Mouse (Mus musculus) erythroblast, embryonic 14.5 days (primary cell): ENCODE measurements around the gene Fblim1.

Experiments used
- GATA1 ChIP-seq: IDR thresholded peaks from 2 replicates; pipeline ENCODE4 v1.6.1; 2012; ENCODE audit warnings: low read length, inconsistent platforms, mixed read lengths
- TAL1 ChIP-seq: IDR thresholded peaks from 3 replicates; pipeline ENCODE4 v1.6.1; 2012; ENCODE audit warnings: low read length, inconsistent platforms, mixed read lengths

DNA sequence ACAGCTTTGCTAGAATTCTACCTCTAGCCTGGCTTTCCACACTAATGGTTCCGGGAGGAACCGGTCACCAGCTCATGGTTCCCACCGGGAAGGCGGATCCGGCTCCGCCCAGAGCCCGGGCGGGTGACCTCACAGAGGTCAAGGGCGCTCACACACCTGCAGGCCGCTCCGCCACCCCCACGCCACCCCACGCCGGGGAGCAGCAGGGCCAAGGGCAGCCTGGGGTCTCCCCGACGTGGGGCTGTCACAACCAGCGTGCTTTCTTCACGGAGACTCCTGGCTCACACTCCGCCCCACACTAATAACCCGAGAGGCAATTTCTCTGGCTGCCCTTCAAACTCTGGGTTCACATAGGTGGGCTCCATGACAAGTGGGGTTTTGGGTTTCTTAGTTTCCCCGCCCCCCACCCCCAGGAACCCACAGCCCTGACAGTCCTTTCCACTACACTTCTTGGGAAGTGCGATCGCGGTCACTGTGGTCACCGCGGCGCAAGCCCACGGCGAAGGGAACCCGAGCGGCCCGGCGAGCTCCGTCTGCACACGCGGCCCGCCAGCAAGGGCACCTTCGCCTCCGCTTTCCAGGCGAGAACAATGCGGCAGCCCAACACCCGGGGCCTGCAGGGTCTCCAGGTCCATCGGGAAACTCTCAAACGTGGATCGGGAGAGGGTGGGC, 60.7 kb downstream of the Fblim1 start:
- TF ChIP-seq GATA1 (no peak), TAL1 (no peak)
